Mouse (Mus musculus) ES-E14 (cell line): ENCODE measurements at regions not wholly inside any gene's neighbourhood (a gene's known extent, or its start where the extent isn't known, plus 50 kb on each side); places are given as distances from the start of the nearest gene placed in this dataset.

Source experiments
- DNase-seq: peaks from one replicate; pipeline ENCODE4 v3.0.0-alpha.2; 2013; ENCODE audit warnings: low read depth, low spot score
- H3K27ac ChIP-seq: 2 replicates; pipeline ENCODE4 v1.5.1; 2012; ENCODE audit warnings: low read depth, mild to moderate bottlenecking, low read length, moderate library complexity, mixed read lengths; ENCODE audit not compliant: poor library complexity, insufficient read depth, severe bottlenecking
- H3K36me3 ChIP-seq: 2 replicates; pipeline ENCODE4 v1.6.1; 2012; ENCODE audit warnings: mild to moderate bottlenecking, low read length, moderate library complexity, mixed read lengths; ENCODE audit not compliant: control insufficient read depth, poor library complexity, insufficient read depth, severe bottlenecking
- H3K4me1 ChIP-seq, 2 experiments: fragments of 150-350 bp in 1 of 2; sonication (generic) in 1 of 2; 2 replicates each; pipeline ENCODE4 v1.6.1; 2012; ENCODE audit warnings: low read length in 2 of 2, mild to moderate bottlenecking in 1 of 2, mixed read lengths in 1 of 2; ENCODE audit not compliant: control insufficient read depth in 2 of 2, insufficient read depth in 2 of 2, poor library complexity in 1 of 2
- H3K4me3 ChIP-seq, 2 experiments: fragments of 150-350 bp in 1 of 2; sonication (generic) in 1 of 2; 2 replicates each; pipeline ENCODE4 v1.5.1; 2012; ENCODE audit warnings: low read length in 2 of 2, low read depth in 1 of 2, mild to moderate bottlenecking in 1 of 2, mixed read lengths in 1 of 2; ENCODE audit not compliant: insufficient read depth in 1 of 2, poor library complexity in 1 of 2, severe bottlenecking in 1 of 2
- H3K9ac ChIP-seq: 2 replicates; pipeline ENCODE4 v1.6.1; 2012; ENCODE audit warnings: low read depth, mild to moderate bottlenecking, low read length, mixed read lengths; ENCODE audit not compliant: poor library complexity, insufficient read depth, severe bottlenecking
- H3K9me3 ChIP-seq: fragments of 150-350 bp; sonication (generic); 2 replicates; pipeline ENCODE4 v1.6.1; 2012; ENCODE audit warnings: low read depth, mild to moderate bottlenecking, low read length; ENCODE audit not compliant: control insufficient read depth, insufficient read depth
- CHD2 ChIP-seq: IDR thresholded peaks from 2 replicates; pipeline ENCODE4 v1.6.1; 2014; ENCODE audit warnings: mild to moderate bottlenecking, low read depth, low read length, inconsistent platforms
- HCFC1 ChIP-seq: IDR thresholded peaks from 2 replicates; pipeline ENCODE4 v1.6.1; 2012; ENCODE audit warnings: low read length, inconsistent platforms, borderline replicate concordance; ENCODE audit not compliant: insufficient read depth
- MAFK ChIP-seq: IDR thresholded peaks from 2 replicates; pipeline ENCODE4 v1.6.1; 2014; ENCODE audit warnings: mild to moderate bottlenecking, low read depth, low read length, inconsistent platforms; ENCODE audit not compliant: insufficient read depth
- ZC3H11A ChIP-seq: IDR thresholded peaks from 2 replicates; pipeline ENCODE4 v1.6.1; 2012; ENCODE audit warnings: low read depth, mild to moderate bottlenecking, inconsistent platforms, low read length, borderline replicate concordance
- ZNF384 ChIP-seq: IDR thresholded peaks from 2 replicates; pipeline ENCODE4 v1.6.1; 2012; ENCODE audit warnings: low read depth, low read length, inconsistent platforms
- in situ Hi-C, 2 experiments: fragments of 600-800 bp; cut with MboI; formaldehyde crosslinking; loops; one replicate each; pipeline ENCODE4 v1.15.1; 2025; ENCODE audit warnings: low sequenced_read_pairs in 2 of 2, inconsistent platforms in 1 of 2; ENCODE audit not compliant: unreplicated experiment in 2 of 2

GRCm38 (mm10) chr2:17876155-17876554 is 120.6 kb downstream of the H2al2a start:
- peaks cover 0 to 2% of the 10 kb centered on the region in 2 experiments; a peak in 2 of 4 replicates for H3K4me1 ChIP-seq
- H3K36me3 ChIP-seq = no peaks in the 10 kb centered on the region
- H3K4me3 ChIP-seq = no peak overlapping the region
- in situ Hi-C loops = no loop called here
- H3K9ac ChIP-seq = no peak overlapping the region
- H3K27ac ChIP-seq = no peak overlapping the region
- DNase-seq = no peak
- no peak for TF ChIP-seq ZNF384
- no peak for TF ChIP-seq HCFC1
- TF ChIP-seq ZC3H11A = no peak
- TF ChIP-seq CHD2 = no peak
- no peaks in the 10 kb centered on the region for H3K9me3 ChIP-seq

DNA sequence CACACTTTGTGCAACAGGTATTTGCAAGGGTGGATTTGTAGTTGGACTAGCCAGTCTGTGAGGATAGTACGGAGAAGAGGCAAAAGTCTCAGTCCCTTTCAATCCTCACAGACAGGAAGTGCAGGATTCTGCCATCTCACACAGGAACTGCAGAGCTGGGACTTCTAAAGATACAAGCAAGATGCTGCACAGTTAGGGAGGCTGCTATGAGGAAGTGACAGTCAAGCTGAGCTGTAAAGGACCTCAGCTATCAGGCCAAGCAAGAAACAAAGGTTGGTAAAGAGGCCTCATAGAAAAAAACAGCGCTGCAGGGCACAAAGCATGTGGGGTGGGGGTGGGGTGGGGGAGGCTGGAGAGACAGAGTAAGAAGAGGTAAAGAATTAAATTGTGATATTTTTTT is 126.2 kb downstream of the H2al2a start:
- no peak overlapping the region for H3K9ac ChIP-seq
- H3K27ac ChIP-seq = no peak overlapping the region
- in situ Hi-C loops = no loop called here
- no peaks in the 10 kb centered on the region for H3K36me3 ChIP-seq
- DNase-seq = no peak
- H3K4me1 ChIP-seq = peaks cover 0 to 9% of the 10 kb centered on the region in 2 experiments; a peak in 2 of 4 replicates
- H3K9me3 ChIP-seq = no peaks in the 10 kb centered on the region
- no peak for TF ChIP-seq MAFK
- no peak overlapping the region for H3K4me3 ChIP-seq

GRCm38 (mm10) chr2:17868145-17868544 is 128.6 kb downstream of the H2al2a start:
- Histone ChIP-seq H3K9ac (no peak overlapping the region), H3K36me3 (no peaks in the 10 kb centered on the region), H3K9me3 (no peaks in the 10 kb centered on the region), H3K4me3 (no peak overlapping the region), H3K4me1 (peaks cover 0 to 12% of the 10 kb centered on the region in 2 experiments; a peak in 2 of 4 replicates), H3K27ac (no peak overlapping the region)
- no peak for TF ChIP-seq MAFK
- TF ChIP-seq CHD2 = no peak
- TF ChIP-seq ZC3H11A = no peak
- in situ Hi-C loops = no loop called here
- no peak for DNase-seq

GRCm38 (mm10) chr2:17867341-17867740 is 129.4 kb downstream of the H2al2a start:
- Histone ChIP-seq H3K4me1 (peaks cover 0 to 12% of the 10 kb centered on the region in 2 experiments; a peak in 2 of 4 replicates), H3K4me3 (no peak overlapping the region), H3K9me3 (no peaks in the 10 kb centered on the region), H3K27ac (no peak overlapping the region), H3K36me3 (no peaks in the 10 kb centered on the region), H3K9ac (no peak overlapping the region)
- DNase-seq = no peak
- TF ChIP-seq ZNF384 (no peak), HCFC1 (no peak), MAFK (no peak), ZC3H11A (no peak), CHD2 (no peak)
- in situ Hi-C loops = no loop called here

GRCm38 (mm10) chr2:17861765-17862495 is 130.7 kb upstream of the Nebl start:
- Histone ChIP-seq H3K27ac (no peak overlapping the region), H3K9me3 (no peaks in the 10 kb centered on the region), H3K4me1 (peaks cover 0 to 5% of the 10 kb centered on the region in 2 experiments; a peak in 3 of 4 replicates), H3K9ac (no peak overlapping the region), H3K4me3 (no peak overlapping the region), H3K36me3 (no peaks in the 10 kb centered on the region)
- in situ Hi-C loops = no loop called here
- no peak for DNase-seq
- TF ChIP-seq HCFC1 = no peak
- no peak for TF ChIP-seq CHD2
- TF ChIP-seq MAFK = no peak
- no peak for TF ChIP-seq ZC3H11A
- no peak for TF ChIP-seq ZNF384
